In the genomic region with DNA sequence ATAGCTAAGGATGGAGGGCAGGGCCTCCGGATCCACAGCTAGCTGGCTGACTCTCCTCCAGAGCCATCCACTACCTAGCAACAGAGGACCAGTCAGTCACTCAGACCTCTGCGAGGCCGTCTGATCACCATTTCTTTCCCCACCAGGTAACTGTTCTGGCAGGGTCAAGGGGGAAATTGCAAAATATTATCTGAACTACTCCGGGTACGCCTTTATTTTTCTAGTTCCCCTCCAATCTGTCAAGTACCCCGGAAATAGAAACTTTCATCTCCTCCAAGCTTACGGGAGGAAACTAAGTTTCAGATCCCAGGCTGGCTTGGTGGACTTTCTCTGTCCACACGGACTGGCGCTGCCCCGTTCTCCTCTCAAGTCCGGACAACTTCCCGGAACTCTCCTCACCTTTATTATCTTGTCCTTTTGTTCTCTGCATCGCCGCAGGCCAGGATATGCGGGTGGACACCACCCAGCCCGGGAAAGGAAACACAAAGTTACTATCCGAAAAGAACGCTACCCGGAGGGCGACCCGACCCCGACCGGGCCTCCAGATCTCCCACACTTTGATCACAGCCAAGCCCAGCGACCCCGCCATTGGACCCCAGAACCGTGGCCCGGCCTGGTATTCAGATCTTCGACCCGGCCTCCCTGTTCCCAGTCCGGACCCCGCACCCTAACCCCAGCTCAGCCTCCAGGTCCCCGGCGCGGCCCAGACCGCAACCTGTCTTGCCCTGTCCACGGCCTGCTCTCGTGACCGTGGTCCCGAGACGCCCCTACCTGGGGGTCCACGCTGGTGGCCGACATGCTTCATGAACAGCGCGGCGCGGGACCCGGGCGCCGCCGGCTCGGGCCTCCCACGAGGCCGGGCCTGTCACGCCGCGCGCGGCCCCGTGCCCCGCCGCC, we compare ENCODE assay signal across 8 mouse cellular contexts. TPM values are rescaled to one million over a fixed set of nuclear protein-coding genes. Genes with fewer than 3 reads are reported as not detected.
DNase-seq lines count a peak whose midpoint lies in the region; ATAC-seq and TF ChIP-seq lines count a peak whose summit lies in the region.

No protein-coding gene starts in this region.

- intact Hi-C loops in heart, postnatal 10 days (cut with DNase I), result no loop called here

- H3K27ac ChIP-seq in heart, embryonic 10.5 days, result peak overlapping the region; percentile 99
- peak overlapping the region; percentile 79 for H3K27ac ChIP-seq in ES-E14 (ENCODE audit: insufficient read depth, low read depth, low read length, poor library complexity, severe bottlenecking)
- peak overlapping the region; percentile 63; the same call in 1 of the 2 replicates for H3K27ac ChIP-seq in forebrain, embryonic 12.5 days
- peak overlapping the region; percentile 72 for H3K27ac ChIP-seq in lung, embryonic 16.5 days (ENCODE audit: low read length)

- H3K27me3 ChIP-seq in heart, embryonic 10.5 days (ENCODE audit: insufficient read depth, poor library complexity, severe bottlenecking), result peaks cover 5% of the 10 kb centered on the region
- no peaks in the 10 kb centered on the region for H3K27me3 ChIP-seq in forebrain, embryonic 12.5 days
- no peaks in the 10 kb centered on the region for H3K27me3 ChIP-seq in lung, embryonic 16.5 days (ENCODE audit: control insufficient read depth, insufficient read depth, low read depth, low read length)

- H3K36me3 ChIP-seq in heart, embryonic 10.5 days, result peaks cover 34% of the 10 kb centered on the region
- peaks cover 14% of the 10 kb centered on the region for H3K36me3 ChIP-seq in ES-E14 (ENCODE audit: control insufficient read depth, insufficient read depth, low read length, poor library complexity, severe bottlenecking)
- peaks cover 33% of the 10 kb centered on the region for H3K36me3 ChIP-seq in forebrain, embryonic 12.5 days (replicated peaks)
- H3K36me3 ChIP-seq in lung, embryonic 16.5 days (ENCODE audit: control insufficient read depth, insufficient read depth, low read length), result peaks cover 15% of the 10 kb centered on the region

- peak; percentile 77 for ATAC-seq in forebrain, embryonic 12.5 days (ENCODE audit: low FRiP score)
- ATAC-seq in inflammation-experienced regulatory T-cells, adult 6 months, result peak; percentile 11
- peak; percentile 54 for ATAC-seq in lung, embryonic 16.5 days (ENCODE audit: low read depth)

- H3K4me1 ChIP-seq in heart, embryonic 10.5 days, result peaks cover 9% of the 10 kb centered on the region
- H3K4me1 ChIP-seq in ES-E14 (ENCODE audit: control insufficient read depth in 2 of 2, insufficient read depth in 2 of 2, low read length in 2 of 2, poor library complexity in 1 of 2), result no peaks in the 10 kb centered on the region; a peak in 1 of 4 replicates
- H3K4me1 ChIP-seq in forebrain, embryonic 12.5 days, result peaks cover 22% of the 10 kb centered on the region
- H3K4me1 ChIP-seq in lung, embryonic 16.5 days (replicated peaks; ENCODE audit: control insufficient read depth, insufficient read depth, low read length), result peaks cover 15% of the 10 kb centered on the region

- H3K4me3 ChIP-seq in heart, embryonic 10.5 days, result peak overlapping the region; percentile 100
- peak overlapping the region; percentile 95 to 99 for H3K4me3 ChIP-seq in ES-E14 (ENCODE audit: insufficient read depth in 1 of 2, low read depth in 1 of 2, low read length in 2 of 2, poor library complexity in 1 of 2, severe bottlenecking in 1 of 2)
- peak overlapping the region; percentile 82 for H3K4me3 ChIP-seq in forebrain, embryonic 12.5 days (replicated peaks)
- peak overlapping the region; percentile 100 for H3K4me3 ChIP-seq in lung, embryonic 16.5 days (ENCODE audit: low read length)

- DNase-seq in heart, embryonic 10.5 days (ENCODE audit: low spot score), result no peak
- DNase-seq in heart, postnatal 10 days, result no peak
- no peak for DNase-seq in ES-E14 (ENCODE audit: low read depth, low spot score)
- peak; percentile 13 for DNase-seq in ovary, postnatal 36 days (ENCODE audit: low spot score)
- DNase-seq in layer of hippocampus, adult 9-11 months, result no peak

- no peaks in the 10 kb centered on the region for H3K9me3 ChIP-seq in heart, embryonic 10.5 days
- no peaks in the 10 kb centered on the region for H3K9me3 ChIP-seq in ES-E14 (ENCODE audit: control insufficient read depth, insufficient read depth, low read depth, low read length)
- H3K9me3 ChIP-seq in forebrain, embryonic 12.5 days, result no peaks in the 10 kb centered on the region
- H3K9me3 ChIP-seq in lung, embryonic 16.5 days (ENCODE audit: control insufficient read depth, low read length), result no peaks in the 10 kb centered on the region

- H3K9ac ChIP-seq in ES-E14 (ENCODE audit: insufficient read depth, low read depth, low read length, poor library complexity, severe bottlenecking), result peak overlapping the region; percentile 99
- peak overlapping the region; percentile 94 for H3K9ac ChIP-seq in forebrain, embryonic 12.5 days
- peak overlapping the region; percentile 100 for H3K9ac ChIP-seq in lung, embryonic 16.5 days (ENCODE audit: low read length)

- H3K4me2 ChIP-seq in forebrain, embryonic 12.5 days, result peak overlapping the region; percentile 90
- H3K4me2 ChIP-seq in lung, embryonic 16.5 days (ENCODE audit: low read depth, low read length), result peak overlapping the region; percentile 91

- WGBS in heart, embryonic 10.5 days, result under 1% methylated on average over 59 of the region's 61 CpGs
- whole genome bisulfite sequencing in forebrain, embryonic 12.5 days, result 1% methylated on average over 61 of the region's 61 CpGs
- under 1% methylated on average over 57 of the region's 61 CpGs for WGBS in lung, embryonic 16.5 days

- in situ Hi-C loops in ES-E14 (cut with MboI; ENCODE audit: low sequenced_read_pairs in 2 of 2, unreplicated experiment in 2 of 2), result no loop called here

TF ChIP-seq in ES-E14, 5 proteins besides CTCF, POLR2A, EP300 and RAD21:
- TF ChIP-seq ZC3H11A (IDR thresholded peaks at IDR 0.05; ENCODE audit: borderline replicate concordance, low read depth, low read length), result no peak

RNA-seq across cellular contexts. Expression of a gene that starts 0.6 kb away (rescaled TPM):
- 42.3 and 43.9 TPM in 2 replicates for polyA plus RNA-seq in heart, embryonic 10.5 days (2016; fragmentation: Nextera tagmentation; extraction: Ambion mirVana)
- 10 to 100 TPM; 46.6 to 46.9 TPM for total RNA-seq in heart, postnatal 10 days (2021)
- 53.8 and 58.4 TPM in 2 replicates for total RNA-seq in ES-E14 (2012; rRNA removed)
- polyA plus RNA-seq in forebrain, embryonic 12.5 days (2016; fragmentation: Nextera tagmentation; extraction: Ambion mirVana), result 62.6 and 64.5 TPM in 2 replicates
- polyA plus RNA-seq in inflammation-experienced regulatory T-cells, adult 6 months (2017; shearing (Covaris generic)), result 10 to 100 TPM in 2 of 3 experiments, 1 to 10 TPM in 1; 8.7 to 13.0 (median 10.2) TPM
- 13.4 and 14.9 TPM in 2 replicates for polyA plus RNA-seq in lung, embryonic 16.5 days (2015; fragmentation: Nextera tagmentation; extraction: Ambion mirVana)

RNA-seq across cellular contexts. Expression of a gene that starts 8.7 kb away (rescaled TPM):
- polyA plus RNA-seq in heart, embryonic 10.5 days (2016; fragmentation: Nextera tagmentation; extraction: Ambion mirVana), result 0.09 TPM in 1 of 2 replicates, not detected in the other
- total RNA-seq in heart, postnatal 10 days (2021), result not detected
- total RNA-seq in ES-E14 (2012; rRNA removed), result 2.1 and 3.7 TPM in 2 replicates
- 0.11 and 0.41 TPM in 2 replicates for polyA plus RNA-seq in forebrain, embryonic 12.5 days (2016; fragmentation: Nextera tagmentation; extraction: Ambion mirVana)
- polyA plus RNA-seq in inflammation-experienced regulatory T-cells, adult 6 months (2017; shearing (Covaris generic)), result not detected
- 0.14 TPM in 1 of 2 replicates, not detected in the other for polyA plus RNA-seq in lung, embryonic 16.5 days (2015; fragmentation: Nextera tagmentation; extraction: Ambion mirVana)

RNA-seq across cellular contexts. Expression of a gene that starts 34.3 kb away (rescaled TPM):
- polyA plus RNA-seq in heart, embryonic 10.5 days (2016; fragmentation: Nextera tagmentation; extraction: Ambion mirVana), result 19.3 and 24.4 TPM in 2 replicates
- total RNA-seq in heart, postnatal 10 days (2021), result 10 to 100 TPM; 10.4 to 16.0 TPM
- 7.8 and 12.4 TPM in 2 replicates for total RNA-seq in ES-E14 (2012; rRNA removed)
- 39.4 and 43.5 TPM in 2 replicates for polyA plus RNA-seq in forebrain, embryonic 12.5 days (2016; fragmentation: Nextera tagmentation; extraction: Ambion mirVana)
- polyA plus RNA-seq in inflammation-experienced regulatory T-cells, adult 6 months (2017; shearing (Covaris generic)), result not detected
- polyA plus RNA-seq in lung, embryonic 16.5 days (2015; fragmentation: Nextera tagmentation; extraction: Ambion mirVana), result 98.4 and 106 TPM in 2 replicates

RNA-seq across cellular contexts. Expression of a gene that starts 46.9 kb away (rescaled TPM):
- polyA plus RNA-seq in heart, embryonic 10.5 days (2016; fragmentation: Nextera tagmentation; extraction: Ambion mirVana), result 101 and 104 TPM in 2 replicates
- total RNA-seq in heart, postnatal 10 days (2021), result 10 to 100 TPM; 47.2 to 50.5 TPM
- 46.7 and 55.0 TPM in 2 replicates for total RNA-seq in ES-E14 (2012; rRNA removed)
- 85.2 and 87.7 TPM in 2 replicates for polyA plus RNA-seq in forebrain, embryonic 12.5 days (2016; fragmentation: Nextera tagmentation; extraction: Ambion mirVana)
- polyA plus RNA-seq in inflammation-experienced regulatory T-cells, adult 6 months (2017; shearing (Covaris generic)), result 10 to 100 TPM; 51.9 to 68.0 (median 52.9) TPM
- polyA plus RNA-seq in lung, embryonic 16.5 days (2015; fragmentation: Nextera tagmentation; extraction: Ambion mirVana), result 96.2 and 98.6 TPM in 2 replicates

Comparison
In these comparisons a context has a peak if more than half of its experiments do, and no peak if none do; other contexts are left out.
1. ATAC-seq: peak in every context shown above with its lines; median percentile 77 in forebrain, embryonic 12.5 days; 54 in lung, embryonic 16.5 days; 11 in inflammation-experienced regulatory T-cells, adult 6 months.
2. RNA of a gene that starts 34.3 kb away (polyA plus RNA-seq): 98.4 to 106 TPM in lung, embryonic 16.5 days, 39.4 to 43.5 TPM in forebrain, embryonic 12.5 days and 19.3 to 24.4 TPM in heart, embryonic 10.5 days; not detected in inflammation-experienced regulatory T-cells, adult 6 months; every median in the first group is over 10 times any median in the second.
3. Peak in every context shown above with its lines, with median percentiles within 50 percentile points of each other: H3K27ac ChIP-seq, H3K4me3 ChIP-seq and H3K9ac ChIP-seq.